Mouse (Mus musculus): ENCODE results near the gene Cd6. TPM values are rescaled to one million over a fixed set of nuclear protein-coding genes. Genes with fewer than 3 reads are reported as not detected.
A peak's percentile ranks its signal among the peaks of the same experiment; 100 is the strongest.

The Cd6 gene
- under 1 TPM; 0.21 to 0.32 TPM for total RNA-seq (2021)
- long read RNA-seq, experiment 1 = 0 reads
- long read RNA-seq, experiment 2, partial matches to known transcripts = 0 of 1 reads
- long read RNA-seq, experiment 2, other reads (novel, unspliced or antisense) = 0 of 1 reads

- DNase-seq (ENCODE audit: low spot score in 2 of 2) = no peak
These were observed at the start of gene Cd6 for GRCm38 (mm10) chr19:10829436-10830175. Cd6 (minus strand) TSS chr19:10830058.

- no peak for DNase-seq (ENCODE audit: low spot score in 2 of 2)
These were observed 48.5 kb upstream of the Cd6 start for GRCm38 (mm10) chr19:10878201-10878837.

GRCm38 (mm10) chr19:10871328-10871961, 41.6 kb upstream of the Cd6 start:
- no peak for DNase-seq (ENCODE audit: low spot score in 2 of 2)

GRCm38 (mm10) chr19:10870676-10871075, 40.8 kb upstream of the Cd6 start:
- no peak for DNase-seq (ENCODE audit: low spot score in 2 of 2)

GRCm38 (mm10) chr19:10869886-10870527, 40.1 kb upstream of the Cd6 start, which contains the start of gene Tmem132a:
Tmem132a (minus strand) TSS chr19:10869940.
- DNase-seq (ENCODE audit: low spot score in 2 of 2) = no peak

- peak; percentile 70 to 81 for DNase-seq (ENCODE audit: low spot score in 2 of 2)
These were observed 39.5 kb upstream of the Cd6 start for GRCm38 (mm10) chr19:10869241-10869885.

- DNase-seq (ENCODE audit: low spot score in 2 of 2) = no peak
These were observed 38.8 kb upstream of the Cd6 start for GRCm38 (mm10) chr19:10868623-10869141.

GRCm38 (mm10) chr19:10867946-10868622, 38.2 kb upstream of the Cd6 start:
- DNase-seq (ENCODE audit: low spot score in 2 of 2) = no peak

- DNase-seq (ENCODE audit: low spot score in 2 of 2) = no peak
These were observed 36.5 kb upstream of the Cd6 start for GRCm38 (mm10) chr19:10866351-10866750.

GRCm38 (mm10) chr19:10860072-10860497, 30.2 kb upstream of the Cd6 start:
- no peak for DNase-seq (ENCODE audit: low spot score in 2 of 2)

GRCm38 (mm10) chr19:10856520-10856919, 26.7 kb upstream of the Cd6 start:
- DNase-seq (ENCODE audit: low spot score in 2 of 2) = no peak

- no peak for DNase-seq (ENCODE audit: low spot score in 2 of 2)
These were observed 25.6 kb upstream of the Cd6 start for GRCm38 (mm10) chr19:10855422-10855821.

GRCm38 (mm10) chr19:10847311-10848087, 17.6 kb upstream of the Cd6 start:
- peak in 1 of 2 experiments; percentile 70 for DNase-seq (ENCODE audit: low spot score in 2 of 2)

- DNase-seq (ENCODE audit: low spot score in 2 of 2) = no peak
These were observed 16.3 kb upstream of the Cd6 start for GRCm38 (mm10) chr19:10846150-10846549.

- no peak for DNase-seq (ENCODE audit: low spot score in 2 of 2)
These were observed 15.6 kb upstream of the Cd6 start for GRCm38 (mm10) chr19:10845454-10845853.

GRCm38 (mm10) chr19:10844206-10844605, 14.3 kb upstream of the Cd6 start:
- DNase-seq (ENCODE audit: low spot score in 2 of 2) = no peak

GRCm38 (mm10) chr19:10842914-10843313, 13.1 kb upstream of the Cd6 start:
- DNase-seq (ENCODE audit: low spot score in 2 of 2) = no peak

GRCm38 (mm10) chr19:10841721-10842626, 12.1 kb upstream of the Cd6 start:
- DNase-seq (ENCODE audit: low spot score in 2 of 2) = no peak

All from gastrocnemius, postnatal 4 days (tissue).